Mouse (Mus musculus): ENCODE data around the gene Hist1h1d.
"Not testable (repeated sequence)": the region's sequence is repeated elsewhere in the genome, so short reads cannot be mapped to it uniquely, and the experiment has no call there.

Hist1h1d gene

DNA sequence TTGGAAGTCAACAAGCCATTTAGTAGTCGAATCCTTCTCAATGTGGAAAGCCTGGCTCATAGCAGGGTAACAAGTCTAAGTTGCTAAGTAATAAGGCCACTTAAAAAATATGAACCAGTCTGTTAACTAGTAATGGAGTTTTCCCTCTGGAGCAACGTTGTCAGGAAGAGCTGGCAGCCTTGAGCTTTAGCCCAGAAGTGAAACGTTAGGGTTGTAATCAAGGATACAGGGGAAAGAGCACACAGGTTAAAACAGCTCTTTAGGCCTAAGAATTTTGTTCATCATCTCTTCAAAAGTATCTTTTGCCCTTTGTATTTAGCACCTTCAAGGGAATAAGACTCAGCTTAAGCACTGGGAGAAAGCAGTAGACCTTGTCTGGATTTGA lies 2.3 kb upstream of the Hist1h1d start:
- no peak for DNase-seq

DNA sequence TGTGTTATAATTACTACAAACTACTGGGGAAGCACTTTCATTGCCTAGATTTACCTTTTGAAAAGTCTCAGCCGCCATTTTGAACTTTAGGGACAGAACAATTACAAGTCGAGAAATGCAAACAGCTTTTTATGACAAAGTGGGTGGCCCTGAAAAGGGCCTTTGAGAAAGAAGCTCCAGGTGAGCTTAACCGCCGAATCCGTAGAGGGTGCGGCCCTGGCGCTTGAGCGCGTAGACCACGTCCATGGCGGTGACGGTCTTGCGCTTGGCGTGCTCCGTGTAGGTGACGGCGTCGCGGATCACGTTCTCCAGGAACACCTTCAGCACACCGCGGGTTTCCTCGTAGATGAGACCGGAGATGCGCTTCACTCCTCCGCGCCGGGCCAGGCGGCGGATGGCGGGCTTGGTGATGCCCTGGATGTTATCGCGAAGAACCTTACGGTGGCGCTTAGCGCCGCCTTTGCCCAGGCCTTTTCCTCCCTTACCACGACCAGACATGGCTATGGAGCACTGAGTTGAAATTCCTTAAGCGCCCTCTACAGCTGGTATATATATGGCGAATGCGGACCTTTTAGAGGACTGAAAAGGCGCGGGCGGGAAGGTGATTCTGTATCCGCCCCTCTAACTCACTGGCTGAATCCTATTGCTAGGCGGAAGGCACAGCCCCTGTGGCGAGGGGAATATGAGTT lies 1.8 kb upstream of the Hist1h1d start, which contains the start of gene Hist1h4f:
Hist1h4f (minus strand) TSS at position 503 of the 689 bp plus-strand sequence.
- DNase-seq = peak; percentile 93

DNA sequence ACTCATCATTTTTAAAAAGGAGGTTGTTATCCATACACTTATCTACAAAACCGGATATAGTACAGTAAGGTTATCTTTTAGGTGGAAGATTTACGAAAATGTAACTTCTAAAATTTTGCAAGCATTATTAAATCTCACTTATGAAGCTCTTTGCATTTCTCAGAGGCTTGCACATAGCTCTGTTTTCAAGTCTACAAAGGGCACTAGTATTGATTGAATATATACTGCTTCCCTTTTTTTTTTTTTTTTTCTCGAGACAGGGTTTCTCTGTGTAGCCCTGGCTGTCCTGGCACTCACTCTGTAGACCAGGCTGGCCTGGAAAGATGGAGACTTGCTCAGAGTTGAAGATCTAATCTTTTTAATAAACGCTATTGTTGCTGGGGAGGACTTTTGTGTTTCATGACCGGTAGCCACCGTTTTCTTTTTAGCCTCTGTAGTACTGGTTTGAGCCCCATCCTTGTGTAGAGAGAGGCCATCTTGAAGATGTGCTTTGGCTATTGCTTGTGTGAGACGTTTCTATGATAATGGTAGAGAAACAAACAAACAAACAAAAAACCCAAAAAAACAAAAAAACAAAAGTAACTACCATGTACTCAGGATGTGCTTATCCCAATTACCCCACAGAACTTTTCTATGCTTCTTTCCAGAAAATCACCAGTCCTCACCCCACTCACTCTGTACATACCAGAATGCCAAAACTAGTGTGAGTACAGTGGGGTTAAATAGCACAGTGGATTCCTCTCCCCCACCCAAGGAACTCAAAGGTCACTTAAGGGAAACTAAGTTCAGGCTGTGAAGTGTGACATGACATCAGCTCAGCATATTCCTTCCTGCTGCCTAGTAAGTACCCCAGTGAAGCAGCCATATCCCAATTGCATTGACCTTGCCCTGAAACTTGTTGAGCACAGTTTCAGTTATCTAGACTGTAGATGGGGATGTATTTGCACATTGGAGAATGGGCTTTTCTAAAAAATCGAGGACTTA lies 839 bp upstream of the Hist1h1d start:
- no peak for DNase-seq

DNA sequence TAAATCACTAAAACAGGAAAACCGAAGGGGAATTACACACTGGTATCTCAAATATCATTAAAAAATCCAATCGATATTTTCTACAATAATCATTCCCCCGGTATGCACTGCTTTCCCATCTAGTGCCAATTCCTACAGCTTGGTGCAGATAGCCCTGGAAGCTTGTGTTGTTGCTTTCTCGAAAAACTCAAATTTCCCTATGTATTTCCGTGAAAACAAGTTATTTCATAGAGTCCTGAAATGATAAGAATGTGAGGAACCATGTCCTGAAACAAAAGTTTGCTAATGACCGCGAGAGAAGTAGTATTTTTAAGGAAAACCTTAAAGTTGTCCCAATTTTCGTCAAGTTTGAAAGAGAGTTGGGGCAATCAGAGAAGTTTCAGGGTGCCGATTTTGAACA lies 1.3 kb downstream of the Hist1h1d start:
- no peak for DNase-seq

DNA sequence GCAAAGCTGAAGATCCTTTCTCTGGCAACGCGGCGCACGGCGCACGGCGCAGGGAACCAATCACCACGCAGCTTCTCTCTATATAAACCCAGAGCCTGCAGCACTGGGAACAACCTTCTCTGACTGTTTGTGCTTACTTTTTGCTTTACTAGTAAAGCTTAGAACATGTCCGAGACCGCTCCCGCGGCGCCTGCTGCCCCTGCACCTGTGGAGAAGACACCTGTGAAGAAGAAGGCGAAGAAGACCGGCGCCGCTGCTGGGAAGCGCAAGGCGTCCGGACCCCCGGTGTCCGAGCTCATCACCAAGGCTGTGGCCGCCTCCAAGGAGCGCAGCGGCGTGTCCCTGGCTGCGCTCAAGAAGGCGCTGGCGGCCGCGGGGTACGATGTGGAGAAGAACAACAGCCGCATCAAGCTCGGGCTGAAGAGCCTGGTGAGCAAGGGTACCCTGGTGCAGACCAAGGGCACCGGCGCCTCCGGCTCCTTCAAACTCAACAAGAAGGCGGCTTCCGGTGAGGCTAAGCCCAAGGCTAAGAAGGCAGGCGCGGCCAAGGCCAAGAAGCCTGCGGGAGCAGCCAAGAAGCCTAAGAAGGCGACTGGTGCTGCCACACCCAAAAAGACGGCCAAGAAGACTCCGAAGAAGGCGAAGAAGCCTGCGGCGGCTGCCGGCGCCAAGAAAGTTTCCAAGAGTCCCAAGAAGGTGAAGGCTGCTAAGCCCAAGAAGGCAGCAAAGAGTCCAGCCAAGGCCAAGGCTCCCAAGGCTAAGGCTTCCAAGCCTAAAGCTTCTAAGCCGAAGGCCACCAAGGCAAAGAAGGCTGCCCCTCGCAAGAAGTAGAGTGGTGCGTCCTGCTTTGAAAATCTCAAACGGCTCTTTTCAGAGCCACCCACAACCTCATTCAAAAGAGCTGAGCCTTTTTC lies 2.1 kb downstream of the Hist1h1d start:
- DNase-seq = peak; percentile 86

DNA sequence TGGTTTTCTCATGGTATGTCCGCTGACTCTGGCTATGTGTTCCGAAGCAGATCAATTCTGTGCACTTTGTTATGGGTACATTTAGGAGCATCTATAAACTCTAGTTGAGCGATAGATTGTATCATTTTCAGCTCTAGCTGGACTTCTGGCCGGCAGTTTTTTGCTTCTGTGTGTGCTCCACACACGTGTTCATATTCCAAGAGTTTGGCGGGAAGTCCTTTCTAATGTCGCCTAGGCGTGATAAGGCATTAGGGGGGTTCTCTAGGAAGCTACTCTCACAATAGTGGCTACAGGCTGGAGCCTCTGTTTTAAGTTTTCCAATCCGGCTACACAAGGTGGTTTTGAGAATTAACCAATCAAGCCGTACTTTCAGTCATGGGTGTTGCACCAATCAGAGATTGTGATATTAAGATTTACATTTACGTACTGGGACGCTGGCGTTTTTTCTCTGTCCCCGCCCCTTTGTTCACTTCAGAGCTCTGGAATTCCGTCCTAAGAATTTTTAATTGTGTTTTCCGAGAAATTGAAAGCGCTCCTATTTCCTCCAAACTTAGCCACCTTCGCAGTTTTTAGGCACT lies 2.9 kb downstream of the Hist1h1d start:
- DNase-seq = peak; percentile 80

DNA sequence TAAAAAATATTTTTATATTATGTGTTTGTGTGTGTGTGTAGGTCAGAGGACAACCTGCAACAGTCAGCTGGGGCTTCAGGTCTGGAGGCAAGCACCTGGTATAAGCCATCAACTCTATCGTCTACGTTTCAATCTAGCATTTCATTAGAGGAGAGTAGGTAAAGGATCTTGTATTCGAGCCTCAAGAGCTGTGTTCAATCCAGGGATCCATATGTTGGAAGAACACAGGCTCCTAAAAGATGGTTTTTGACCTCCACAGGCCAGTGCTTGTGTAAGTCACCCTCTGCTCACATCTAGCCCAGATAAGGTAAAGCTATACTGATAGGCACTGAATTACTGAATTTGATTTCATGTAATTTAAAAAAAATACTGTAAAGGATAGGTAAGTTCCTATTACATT lies 3.8 kb downstream of the Hist1h1d start:
- no peak for DNase-seq

DNA sequence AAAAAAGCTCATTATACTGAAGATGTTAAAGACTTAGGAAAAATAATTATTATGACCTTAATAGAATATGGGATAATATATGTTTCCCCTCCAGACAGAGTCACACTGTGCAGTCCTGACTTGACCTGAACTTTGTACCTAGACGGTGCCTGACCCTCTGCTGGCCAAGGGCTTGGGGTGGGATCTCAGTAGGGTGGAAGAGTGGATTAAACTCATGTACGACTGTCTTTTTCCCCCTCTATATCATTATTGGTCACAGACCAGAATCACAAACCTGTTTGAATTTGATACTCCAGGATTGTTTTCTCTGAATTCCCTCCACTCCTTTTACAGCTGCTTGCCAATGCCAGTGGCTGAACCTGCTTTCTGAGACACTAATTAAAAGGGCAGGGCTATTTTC lies 7.6 kb downstream of the Hist1h1d start:
- DNase-seq = not testable (repeated sequence)

DNA sequence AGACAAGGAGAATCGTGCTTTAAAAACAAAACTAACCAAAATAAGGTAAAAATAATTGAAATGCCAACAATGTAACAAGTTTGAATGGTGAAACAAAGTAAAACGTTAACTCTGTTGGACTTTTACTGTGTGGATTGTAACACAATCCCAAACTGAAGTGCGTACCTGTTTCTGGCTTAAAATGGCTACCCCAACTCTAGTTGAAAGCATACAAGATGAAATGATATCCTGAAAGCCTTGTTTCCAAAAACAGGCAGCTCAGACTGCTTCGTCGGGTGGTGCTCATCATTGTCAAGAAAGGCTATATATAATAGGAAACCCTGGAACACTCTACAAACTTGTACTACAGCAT lies 8.4 kb downstream of the Hist1h1d start:
- DNase-seq = not testable (repeated sequence)

DNA sequence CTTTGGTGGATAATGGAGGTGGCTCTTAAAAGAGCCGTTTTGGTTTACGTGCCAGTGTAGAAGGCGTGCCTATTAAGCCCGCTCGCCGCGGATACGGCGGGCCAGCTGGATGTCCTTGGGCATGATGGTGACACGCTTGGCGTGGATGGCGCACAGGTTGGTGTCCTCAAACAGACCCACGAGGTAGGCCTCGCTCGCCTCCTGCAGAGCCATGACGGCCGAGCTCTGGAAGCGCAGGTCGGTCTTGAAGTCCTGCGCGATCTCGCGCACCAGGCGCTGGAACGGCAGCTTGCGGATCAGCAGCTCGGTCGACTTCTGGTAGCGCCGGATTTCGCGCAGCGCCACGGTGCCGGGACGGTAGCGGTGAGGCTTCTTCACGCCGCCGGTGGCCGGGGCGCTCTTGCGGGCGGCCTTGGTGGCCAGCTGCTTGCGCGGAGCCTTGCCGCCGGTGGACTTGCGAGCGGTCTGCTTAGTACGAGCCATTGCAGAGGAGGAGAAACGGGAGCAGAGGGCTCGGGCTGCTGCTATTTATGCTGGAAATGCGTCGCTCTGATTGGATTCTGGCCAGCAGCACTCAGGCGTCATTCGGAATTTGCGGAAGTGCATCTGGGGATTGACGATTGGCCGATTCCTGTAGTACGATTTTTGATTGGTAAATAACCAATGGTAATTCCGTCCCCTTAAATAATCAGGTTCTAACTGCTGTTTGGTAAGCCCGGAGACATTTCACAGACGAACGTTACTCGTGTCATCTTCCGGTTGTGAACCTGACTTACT lies 9.0 kb downstream of the Hist1h1d start, which contains the start of gene Hist1h3e:
Hist1h3e (minus strand) TSS at position 487 of the 777 bp plus-strand sequence.
- peak; percentile 93 for DNase-seq

DNA sequence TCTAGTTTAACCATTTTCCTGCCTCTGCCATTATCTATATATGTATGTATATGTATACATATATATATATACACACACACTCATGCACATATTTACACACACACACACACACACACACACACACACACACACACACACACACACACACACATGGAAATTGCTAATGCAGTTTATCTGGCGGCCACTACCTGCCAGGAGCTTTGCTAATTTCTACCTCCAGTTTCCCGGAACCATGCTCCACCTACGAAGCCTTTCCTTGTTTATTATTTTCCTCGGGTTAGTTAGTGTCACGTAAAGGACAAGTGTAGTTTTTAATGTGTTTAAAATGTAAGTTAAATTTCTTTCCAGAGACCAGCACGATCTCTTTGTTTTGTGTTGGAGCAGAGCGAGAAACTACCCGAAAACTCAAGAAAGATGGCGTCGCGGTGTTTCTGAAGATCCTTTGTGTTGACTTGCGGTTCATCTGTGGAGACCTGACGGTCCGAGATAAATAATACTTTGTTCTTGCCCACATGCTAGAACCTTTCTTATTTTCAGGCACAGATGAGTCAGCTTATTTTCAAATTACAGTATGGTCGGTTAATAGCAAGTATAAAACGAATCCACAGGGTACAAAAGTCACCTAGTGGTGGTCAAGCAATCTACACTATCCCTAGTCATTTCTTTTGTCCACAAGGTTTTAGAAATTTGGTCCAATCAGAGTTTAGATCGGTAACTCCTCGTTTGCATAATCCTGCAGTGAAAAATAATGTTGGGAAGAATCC lies 9.8 kb downstream of the Hist1h1d start:
- DNase-seq = no peak

DNA sequence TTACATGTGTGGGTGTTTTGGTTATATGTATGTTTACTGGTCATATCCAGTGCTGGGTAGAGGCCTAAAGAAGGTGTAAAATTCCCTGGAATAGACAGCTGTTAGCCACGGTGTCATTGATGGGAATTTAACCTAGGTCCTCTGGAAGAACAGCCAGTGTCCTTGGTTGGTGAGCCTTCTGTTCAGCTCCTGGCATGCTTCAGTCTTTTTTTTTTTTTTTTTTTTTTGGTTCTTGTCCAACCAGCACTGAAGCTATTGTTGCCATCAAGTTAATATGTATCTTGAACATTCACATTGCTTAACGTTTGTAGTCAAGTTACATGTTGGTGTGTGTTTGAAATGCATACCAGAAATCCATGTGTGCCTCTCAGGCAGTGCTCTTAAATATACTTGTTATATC lies 11.4 kb downstream of the Hist1h1d start:
- no peak for DNase-seq

DNA sequence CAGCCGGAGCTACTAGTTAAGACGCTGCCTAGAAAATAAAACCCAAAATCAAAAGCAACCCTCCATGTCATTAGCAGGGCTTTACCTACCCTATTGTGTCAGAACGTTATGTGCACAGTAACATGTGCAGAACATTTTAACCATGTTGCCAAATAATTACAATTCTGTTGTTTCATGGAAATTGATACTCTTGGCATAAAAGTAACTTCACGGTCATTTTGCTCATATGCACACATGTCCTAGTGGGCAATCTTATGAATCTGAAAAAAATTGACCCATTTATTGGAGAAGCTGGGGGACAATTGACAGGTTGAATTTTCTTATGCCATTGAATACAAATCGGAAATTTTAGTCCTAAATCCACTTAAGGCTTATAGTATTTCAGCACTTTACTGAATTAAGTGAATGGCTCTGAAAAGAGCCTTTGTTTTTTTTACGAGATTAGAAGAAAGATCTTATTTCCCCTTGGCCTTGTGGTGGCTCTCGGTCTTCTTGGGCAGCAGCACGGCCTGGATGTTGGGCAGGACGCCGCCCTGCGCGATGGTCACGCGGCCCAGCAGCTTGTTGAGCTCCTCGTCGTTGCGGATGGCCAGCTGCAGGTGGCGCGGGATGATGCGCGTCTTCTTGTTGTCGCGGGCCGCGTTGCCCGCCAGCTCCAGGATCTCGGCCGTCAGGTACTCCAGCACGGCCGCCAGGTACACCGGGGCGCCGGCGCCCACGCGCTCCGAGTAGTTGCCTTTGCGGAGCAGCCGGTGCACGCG lies 17.4 kb downstream of the Hist1h1d start:
- DNase-seq = not testable (repeated sequence)

DNA sequence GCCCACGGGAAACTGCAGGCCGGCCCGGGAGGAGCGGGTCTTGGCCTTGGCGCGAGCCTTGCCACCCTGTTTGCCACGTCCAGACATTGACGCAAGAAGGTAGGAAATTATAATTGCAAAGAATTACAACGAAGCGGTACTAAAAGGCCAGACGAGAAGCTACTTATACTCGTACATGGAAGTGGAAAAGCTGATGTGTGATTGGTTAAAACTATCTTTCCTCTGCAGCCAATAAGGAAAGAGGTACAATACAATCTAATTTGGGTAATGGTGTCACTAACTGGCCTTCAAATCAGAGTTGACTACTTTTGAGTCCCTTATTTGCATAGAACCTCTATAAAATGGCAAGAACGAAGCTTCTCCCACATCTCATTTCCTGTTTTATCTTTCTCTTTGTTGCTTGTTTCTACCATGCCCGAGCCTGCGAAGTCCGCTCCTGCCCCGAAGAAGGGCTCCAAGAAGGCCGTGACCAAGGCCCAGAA lies 18.0 kb downstream of the Hist1h1d start, which contains the start of the genes Hist1h2ae and Hist1h2bg:
Hist1h2ae (minus strand) TSS at position 199 of the 482 bp plus-strand sequence.
Hist1h2bg (plus strand) TSS at position 375 of the 482 bp plus-strand sequence.
- DNase-seq = peak; percentile 76

DNA sequence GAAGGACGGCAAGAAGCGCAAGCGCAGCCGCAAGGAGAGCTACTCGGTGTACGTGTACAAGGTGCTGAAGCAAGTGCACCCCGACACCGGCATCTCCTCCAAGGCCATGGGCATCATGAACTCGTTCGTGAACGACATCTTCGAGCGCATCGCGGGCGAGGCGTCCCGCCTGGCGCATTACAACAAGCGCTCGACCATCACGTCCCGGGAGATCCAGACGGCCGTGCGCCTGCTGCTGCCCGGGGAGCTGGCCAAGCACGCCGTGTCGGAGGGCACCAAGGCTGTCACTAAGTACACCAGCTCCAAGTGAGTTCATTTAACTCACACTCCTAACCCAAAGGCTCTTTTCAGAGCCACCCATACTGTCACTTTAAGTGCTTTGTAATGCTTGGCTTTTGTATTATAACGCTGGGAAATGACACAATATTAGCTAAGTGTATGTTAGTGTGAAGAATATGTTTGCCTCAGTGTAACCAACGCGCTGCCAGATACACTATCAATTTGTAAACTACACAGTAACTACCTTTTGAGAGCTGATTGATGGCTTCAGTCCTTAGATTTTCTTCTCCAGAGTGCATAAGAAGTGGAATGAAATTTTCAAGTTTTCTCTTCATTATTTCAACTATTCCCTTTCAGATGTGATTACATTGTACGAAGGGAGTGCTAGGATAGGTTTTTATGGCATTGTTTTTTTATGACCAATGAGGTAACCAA lies 18.6 kb downstream of the Hist1h1d start:
- DNase-seq = not testable (repeated sequence)

DNA sequence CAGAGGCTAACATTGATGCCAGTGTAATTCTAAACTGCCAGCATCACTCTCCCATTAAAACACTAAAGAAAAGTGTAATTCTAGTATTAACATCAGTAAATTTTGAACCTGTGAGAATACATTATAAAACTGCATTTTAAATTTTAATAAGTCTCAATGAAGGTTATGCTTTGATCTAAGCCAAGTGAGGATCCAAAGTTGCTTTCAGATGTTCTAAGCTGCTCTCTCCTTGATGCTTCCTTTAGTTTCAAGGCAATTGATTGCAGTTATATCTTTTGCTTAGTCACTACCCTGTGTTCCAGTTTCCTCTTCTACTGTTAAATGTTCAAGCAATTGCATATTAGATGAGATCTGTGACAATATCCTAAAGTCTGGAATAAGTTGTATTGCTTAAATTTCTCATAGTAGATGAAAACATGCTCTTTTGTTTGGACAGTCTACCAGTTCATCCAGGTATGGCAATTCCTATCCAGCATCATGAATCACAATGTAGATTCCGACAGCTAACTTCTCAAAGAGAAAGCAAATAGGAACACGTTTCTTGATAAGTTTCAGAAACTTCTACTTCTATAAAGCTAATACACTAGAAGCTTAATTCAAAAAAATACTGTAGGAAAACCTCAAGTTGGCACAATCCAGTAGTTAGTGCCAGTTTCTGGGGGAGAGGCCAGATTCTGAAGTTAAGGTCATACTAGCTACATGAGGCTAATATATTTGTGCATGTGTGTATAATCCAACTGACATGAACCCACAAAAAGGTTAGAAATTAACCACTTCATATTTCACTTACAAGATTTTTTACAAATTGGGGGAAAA lies 19.4 kb downstream of the Hist1h1d start:
- no peak for DNase-seq

DNA sequence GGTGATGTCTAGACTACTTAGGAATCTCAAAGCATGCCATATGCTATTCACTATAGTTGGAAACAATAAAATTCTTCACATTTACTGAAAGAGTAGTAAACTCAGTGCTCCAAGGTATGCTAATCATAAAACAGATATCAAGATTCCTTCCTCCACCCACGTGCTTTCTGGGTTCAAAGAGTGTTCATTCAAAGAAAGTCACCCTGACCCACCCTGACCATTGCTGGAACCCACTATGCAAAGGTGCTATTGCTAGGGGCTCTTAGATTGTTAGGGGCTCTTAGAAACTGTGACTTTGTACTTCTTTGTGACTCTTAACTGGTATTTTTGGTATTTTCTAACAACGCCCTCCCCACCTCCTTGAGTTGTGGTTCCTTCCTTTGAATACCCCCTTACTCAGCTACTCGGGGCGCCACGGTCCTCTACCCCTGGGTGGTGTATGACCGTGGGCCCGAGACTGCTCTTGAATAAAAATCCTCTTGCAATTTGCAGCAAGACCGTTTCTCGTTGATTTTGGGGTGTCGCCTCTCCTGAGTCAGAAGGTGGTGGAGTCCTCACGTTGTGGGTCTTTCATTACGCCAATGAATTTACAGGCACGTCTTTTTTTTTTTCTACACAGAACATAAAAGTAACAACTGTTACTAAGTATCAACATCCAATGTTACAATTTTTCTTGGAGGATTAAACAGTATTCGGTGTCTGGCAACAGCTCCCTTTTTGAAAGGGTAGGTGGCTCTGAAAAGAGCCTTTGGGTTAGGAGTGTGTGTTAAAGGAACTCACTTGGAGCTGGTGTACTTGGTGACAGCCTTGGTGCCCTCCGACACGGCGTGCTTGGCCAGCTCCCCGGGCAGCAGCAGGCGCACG lies 20.2 kb downstream of the Hist1h1d start:
- DNase-seq = not testable (repeated sequence)
